Mouse (Mus musculus) kidney, postnatal 36 days (tissue): ENCODE results near the gene Tfr2.

Experiments used
- DNase-seq, 2 experiments: peaks; one replicate each; pipeline ENCODE4 v3.0.0; 2021 to 2022; ENCODE audit warnings: mixed read lengths in 2 of 2

Tfr2 gene

GRCm38 (mm10) chr5:137569665-137570064, at the start of gene Tfr2:
Tfr2 (plus strand) TSS chr5:137569840.
- peak; percentile 60 to 82 for DNase-seq

DNA sequence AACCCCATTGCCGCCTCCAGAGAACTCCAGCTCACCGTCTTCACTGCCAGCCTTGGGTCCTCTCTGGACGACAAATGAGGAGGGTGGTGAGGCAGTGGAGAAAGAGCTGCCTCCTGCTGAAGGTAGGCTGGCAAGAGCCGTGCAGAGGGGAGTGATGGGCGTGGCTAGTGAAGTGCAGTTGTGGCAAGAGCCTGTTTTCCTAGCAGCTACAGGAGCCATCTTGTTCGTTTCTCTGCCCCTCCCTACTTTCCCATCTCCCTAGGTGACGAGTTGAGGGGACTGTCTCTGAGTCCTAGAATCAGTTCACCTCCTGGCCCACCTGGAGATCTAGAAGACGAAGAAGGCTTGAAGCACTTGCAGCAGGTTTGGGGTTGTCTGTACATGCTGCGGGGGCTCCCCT, 47.8 kb upstream of the Tfr2 start:
- DNase-seq, result no peak

GRCm38 (mm10) chr5:137522711-137523110, 46.9 kb upstream of the Tfr2 start:
- no peak for DNase-seq

DNA sequence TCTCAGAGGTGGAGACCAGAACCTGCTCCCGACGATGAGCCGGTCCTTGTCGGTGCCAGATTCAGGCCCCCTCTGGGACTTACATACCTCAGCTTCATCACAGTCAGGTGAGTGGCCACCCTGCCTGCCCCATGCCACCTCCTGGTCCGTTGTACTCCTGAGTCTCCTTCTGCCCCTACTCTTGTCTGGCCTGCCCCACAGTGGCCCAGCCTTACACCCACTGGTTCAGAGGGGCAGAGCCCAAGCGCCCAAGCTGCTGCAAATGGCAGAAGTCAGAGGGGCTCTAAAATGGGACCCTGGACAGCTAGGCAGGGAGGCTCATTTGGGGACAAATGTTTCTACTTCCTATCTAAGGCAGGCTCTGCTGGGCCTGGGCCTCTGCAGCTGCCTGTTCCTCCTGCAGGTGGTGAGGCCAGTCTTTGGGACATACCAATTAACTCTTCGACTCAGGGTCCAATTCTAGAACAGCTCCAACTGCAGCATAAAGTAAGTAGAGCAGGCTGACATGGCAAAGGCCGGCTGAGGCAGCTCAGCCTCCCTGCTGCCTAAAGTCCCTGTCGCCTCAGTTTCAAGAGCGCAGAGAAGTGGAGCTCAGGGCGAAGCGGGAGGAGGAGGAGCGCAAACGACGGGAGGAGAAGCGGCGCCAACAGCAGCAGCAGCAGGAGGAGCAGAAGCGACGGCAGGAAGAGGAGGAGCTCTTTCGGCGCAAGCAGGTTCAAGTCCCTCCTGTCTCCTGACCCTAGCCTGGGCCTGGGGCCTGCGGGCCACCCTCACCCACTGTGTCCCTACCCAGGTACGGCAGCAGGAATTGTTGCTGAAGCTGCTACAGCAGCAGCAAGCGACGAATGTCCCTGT, 46.0 kb upstream of the Tfr2 start:
- DNase-seq, result no peak

DNA sequence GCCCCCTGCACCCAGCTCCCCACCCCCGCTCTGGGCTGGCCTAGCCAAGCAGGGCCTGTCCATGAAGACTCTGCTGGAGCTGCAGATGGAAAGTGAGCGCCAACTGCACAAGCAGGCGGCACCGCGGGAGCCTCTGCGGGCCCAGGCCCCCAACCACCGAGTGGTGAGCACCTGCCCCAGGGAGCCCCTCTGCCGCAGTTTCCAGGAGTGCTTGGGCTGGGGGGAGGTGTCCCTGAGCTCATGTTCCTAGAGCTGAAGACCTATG, 45.5 kb upstream of the Tfr2 start:
- no peak for DNase-seq

- no peak for DNase-seq
Observed at GRCm38 (mm10) chr5:137524671-137525070, 45.0 kb upstream of the Tfr2 start.

DNA sequence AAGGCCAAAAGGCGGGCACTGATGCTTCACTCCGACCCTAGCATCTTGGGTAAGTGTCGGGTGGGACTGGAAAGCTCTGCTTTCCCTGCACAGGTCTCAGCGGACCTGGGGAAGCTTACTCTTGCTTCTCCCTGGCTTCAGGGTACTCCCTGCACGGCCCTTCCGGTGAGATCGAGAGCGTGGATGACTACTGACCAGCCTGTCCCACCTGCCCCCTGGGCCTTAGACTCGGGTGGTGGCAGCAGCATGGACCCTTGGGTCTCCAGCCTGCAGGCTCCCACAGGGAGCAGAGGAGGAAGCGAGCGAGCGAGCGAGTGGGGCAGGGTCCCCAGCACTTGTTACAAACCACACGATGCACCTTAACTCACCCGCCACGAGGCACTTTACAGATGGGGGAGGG, 44.1 kb upstream of the Tfr2 start:
- DNase-seq, result no peak

GRCm38 (mm10) chr5:137526192-137526936, 43.3 kb upstream of the Tfr2 start:
- DNase-seq, result peak in 1 of 2 experiments; percentile 77

GRCm38 (mm10) chr5:137527413-137527812, 42.2 kb upstream of the Tfr2 start:
- no peak for DNase-seq

- DNase-seq, result no peak
Observed at GRCm38 (mm10) chr5:137528247-137528968, 41.2 kb upstream of the Tfr2 start.

DNA sequence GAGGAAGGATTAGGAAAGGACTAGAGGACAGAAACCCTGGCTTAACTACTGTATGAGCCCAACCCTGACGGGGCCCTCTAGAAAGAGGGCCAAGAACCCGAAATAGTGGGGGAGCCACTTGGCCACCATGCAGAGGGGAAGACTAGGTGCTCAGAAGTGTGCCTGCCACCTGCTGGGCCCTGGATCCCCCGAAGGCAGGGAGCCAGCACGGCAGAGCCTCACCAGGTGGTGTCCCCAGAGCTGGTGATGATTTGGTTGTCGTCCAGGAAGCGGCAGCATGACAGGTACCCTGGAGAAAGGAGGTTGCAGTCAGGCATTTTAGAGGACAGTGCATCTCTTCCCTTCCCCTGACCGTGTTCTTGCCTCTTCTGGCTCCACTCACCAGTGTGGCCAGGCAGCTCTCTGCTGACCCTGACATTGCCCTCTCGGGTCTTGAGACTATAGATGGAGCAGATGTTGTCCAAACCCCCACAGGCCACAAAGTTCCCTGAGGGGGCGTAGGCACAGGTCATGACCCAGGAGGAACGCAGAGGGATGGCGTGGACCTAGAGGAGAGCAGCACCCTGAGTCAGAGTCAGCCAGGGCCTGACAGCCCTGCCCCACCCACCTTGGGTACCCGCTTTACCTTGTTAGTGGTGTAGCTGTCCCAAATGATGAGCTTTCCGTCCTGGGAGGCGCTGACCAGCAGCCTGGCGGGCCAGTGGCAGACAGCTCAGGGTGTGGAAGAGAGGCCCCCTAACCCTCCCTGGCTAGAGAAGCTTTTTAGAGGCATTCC, 40.2 kb upstream of the Tfr2 start:
- no peak for DNase-seq

- DNase-seq, result no peak
Observed at GRCm38 (mm10) chr5:137530075-137530474, 39.6 kb upstream of the Tfr2 start.

DNA sequence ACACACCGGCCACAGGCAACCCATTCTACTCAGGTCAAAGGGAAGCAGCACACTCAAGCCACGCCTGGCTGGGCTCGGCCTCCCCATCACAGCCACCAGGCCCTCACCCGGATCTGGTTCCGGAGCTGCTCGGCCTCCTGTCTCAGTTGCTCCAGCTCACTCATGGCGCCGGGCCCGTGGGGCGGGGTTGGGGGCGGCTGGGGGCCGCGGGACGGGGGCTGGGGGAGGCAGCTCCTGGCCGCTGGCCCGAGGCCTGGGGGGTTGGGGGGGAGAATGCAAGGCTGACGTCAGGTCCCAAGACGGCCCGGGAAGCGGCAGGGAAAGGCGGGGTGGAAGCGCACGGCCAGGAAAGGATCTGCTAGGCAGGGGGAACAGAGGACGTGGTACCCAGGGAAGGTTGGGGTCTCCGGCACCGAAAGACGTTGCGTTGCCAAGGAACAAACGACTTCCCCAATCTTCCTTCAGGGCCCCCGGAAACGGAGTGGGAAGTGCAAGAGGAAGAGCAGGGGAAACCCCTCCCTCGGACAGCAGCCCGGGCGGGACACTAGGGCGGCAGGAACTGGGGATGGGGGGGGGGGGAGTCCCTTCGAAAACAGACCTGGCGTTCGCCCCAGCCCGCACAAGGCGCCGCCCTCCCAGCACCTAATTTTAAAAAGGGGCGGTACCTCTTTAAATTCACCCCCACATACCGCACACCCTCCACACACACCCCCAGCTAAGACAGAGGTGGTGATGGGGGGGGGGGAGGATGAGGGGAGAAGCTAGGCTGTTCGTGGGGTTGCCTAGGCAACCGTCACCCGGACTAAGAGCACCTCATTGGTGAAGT, 38.8 kb upstream of the Tfr2 start:
- DNase-seq, result peak; percentile 76 to 81

DNA sequence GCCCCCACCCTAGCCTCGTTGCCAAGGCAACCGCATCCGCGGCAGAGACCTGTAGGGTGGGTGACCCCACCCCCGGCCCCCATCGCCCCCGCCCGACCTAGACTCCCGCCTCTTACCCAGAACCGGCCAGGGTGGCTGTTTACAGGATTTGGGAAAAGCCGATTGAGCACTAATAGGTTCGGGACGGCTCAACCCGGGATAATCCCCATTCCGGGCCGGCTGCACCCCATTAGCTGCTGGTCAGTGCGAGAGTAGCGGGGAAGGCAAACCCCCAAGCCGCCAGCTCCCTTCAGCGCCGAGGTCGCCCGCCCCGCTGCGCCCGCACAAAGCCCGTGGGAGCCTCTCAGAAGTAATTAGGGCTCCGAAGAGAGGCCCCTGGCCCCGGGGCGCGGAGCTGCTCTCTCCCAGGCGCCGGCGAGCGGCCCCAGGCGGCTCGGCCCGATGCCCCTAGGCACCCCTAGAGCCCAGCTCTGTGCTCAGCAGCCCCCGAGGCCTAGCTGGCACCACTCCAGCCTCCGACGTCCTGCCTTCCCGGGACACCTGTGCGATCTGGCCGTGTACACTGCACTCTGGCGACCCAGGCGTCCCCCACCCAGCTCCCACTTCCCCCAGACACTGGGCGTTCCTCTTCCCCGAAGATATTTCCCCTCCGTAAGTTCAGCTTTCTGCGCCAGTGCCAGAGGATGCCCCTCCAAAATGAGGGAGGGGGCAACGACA, 38.1 kb upstream of the Tfr2 start:
- DNase-seq, result peak; percentile 41 to 79

DNA sequence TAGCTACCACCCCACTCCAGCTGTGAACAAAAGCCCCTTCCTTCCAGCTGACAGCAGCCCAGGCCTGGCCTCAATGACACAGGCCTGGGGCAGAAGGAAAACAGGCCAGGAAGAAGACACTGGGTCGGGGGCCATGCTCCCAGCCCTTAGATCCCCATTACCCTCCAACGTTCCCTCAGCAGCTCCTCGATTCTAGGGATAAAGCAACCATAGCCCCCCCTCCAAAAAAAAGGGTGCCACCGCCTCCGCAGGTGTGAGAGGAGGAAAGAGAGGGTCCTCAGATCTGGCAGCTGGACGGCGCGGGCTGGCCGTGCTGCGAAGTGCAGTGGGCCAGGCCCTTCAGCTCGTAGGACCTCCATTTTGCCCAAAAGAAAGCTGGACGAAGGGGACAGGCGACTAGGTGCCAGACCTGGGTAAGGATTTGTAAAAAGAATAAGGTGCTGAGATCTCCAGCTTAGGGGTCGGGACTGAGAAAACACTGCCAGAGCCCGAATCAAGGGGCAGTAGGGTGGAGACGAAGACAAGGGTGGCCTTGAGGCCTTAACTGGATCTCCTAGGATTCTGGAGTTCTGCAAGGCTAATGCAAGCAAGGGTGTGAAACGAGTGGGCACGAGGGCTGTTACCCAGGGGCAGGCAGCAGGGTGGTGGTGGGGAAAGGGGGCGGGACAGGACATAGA, 37.4 kb upstream of the Tfr2 start:
- DNase-seq, result peak in 1 of 2 experiments; percentile 40

DNA sequence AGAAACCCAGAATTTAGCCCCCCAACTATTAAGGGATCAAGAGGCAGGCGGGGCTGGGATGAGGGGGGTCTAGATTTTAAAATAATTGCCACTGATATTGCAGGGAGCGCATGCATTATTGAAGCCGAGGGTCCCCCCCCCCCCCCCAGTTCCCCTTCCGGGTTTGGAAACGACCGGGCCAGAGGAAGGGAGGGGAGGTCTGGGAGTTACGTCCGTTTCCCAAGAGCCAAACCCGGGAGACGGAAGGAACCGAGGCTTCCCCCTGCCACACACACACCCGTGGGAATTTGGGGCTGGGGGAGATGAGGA, 36.9 kb upstream of the Tfr2 start:
- DNase-seq, result no peak

DNA sequence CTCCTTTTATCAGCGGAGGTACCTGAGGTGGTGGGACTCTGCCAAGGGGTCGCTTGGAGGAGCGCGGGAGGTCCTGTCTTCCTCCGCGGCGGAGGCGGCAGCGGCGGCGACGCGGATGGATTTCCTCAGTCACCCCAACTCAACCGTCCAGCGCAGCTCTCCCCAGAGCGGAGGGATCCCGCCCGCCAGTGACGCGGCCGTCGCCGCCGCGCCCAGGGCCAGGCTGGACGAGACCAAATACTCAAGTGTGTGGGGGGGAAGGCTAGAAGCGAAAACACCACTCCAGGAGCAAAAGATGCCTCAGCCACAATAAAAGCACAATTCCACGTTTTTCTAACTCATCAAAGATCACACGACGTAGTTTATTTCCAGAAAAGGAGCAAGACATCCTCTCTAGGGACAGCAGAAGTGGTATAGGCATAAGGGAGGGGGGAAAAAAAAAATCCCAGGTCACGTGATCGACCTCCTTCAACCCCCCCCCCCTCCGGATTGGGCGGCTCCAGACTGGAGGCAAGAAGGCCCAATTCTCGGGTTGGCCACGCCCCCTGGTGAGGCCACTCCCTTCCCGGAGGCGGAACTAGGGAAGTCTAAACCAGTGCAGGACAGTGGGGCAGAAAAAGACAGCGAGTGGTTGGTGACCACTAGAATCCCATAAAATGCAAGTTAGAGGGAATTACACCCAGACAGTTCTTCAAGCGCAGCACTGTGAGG, 36.4 kb upstream of the Tfr2 start, which contains the start of the genes Epo and Gnb2:
Gene Epo, minus strand, starts transcription at position 126 of the 711 bp plus-strand sequence.
Gene Gnb2, minus strand, starts transcription at position 394 of the 711 bp plus-strand sequence.
- peak; percentile 99 to 100 for DNase-seq

GRCm38 (mm10) chr5:137534762-137535161, 34.9 kb upstream of the Tfr2 start:
- DNase-seq, result no peak

DNA sequence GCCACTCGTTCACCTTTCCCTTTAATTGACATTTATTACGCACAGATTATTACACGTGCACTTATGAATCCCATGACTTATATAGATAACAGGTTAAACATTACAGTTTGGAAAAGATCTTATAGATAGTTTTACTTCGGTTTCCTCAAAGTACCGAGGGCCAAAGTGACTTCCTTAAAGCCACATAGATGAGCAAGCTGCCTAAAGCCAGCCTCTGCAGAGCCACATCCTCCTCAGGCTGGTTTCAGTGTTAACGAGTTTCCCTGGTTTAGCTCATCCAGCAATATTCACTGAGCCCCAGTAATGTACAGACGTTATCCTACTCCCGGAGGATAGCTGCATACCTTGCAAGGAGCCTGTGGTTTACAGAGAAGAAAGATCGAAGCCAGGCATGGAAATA, 34.3 kb upstream of the Tfr2 start:
- no peak for DNase-seq

DNA sequence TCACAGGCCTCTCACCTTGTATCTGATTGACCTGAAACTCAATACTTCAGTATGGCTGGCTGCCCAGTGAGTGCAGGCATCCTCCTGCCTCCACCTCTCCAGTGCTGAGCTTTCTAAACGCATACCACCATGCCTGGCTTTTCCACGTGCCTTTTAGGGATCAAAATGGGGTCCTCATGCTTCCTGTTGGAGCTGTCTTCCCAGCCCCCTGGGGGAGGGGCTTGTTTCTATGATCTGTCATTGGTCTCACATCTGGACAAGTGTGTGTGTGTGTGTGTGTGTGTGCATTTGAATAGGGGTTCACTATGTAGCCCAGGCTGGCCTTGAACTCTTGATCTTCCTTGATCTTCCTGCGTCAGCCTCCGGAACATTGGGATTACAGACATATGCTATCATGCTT, 32.2 kb upstream of the Tfr2 start:
- DNase-seq, result no peak
